Mouse (Mus musculus) urinary bladder, adult 2 months (tissue): ENCODE results near the gene Trp53i13. TPM values are rescaled to one million over a fixed set of nuclear protein-coding genes. Genes with fewer than 3 reads are reported as not detected.
"Not testable (repeated sequence)": the region's sequence is repeated elsewhere in the genome, so short reads cannot be mapped to it uniquely, and the experiment has no call there.

Experiments
- DNase-seq: peaks from one replicate; pipeline ENCODE4 v3.0.0; 2022; ENCODE audit warnings: low spot score
- polyA plus RNA-seq: library from polyadenylated mRNA; depleted of rRNA; stranded (reverse); fragments of >200 nt; gene quantifications from 2 replicates; pipeline ENCODE4 v1.2.3, GENCODE M21; 2012; rRNA removed

Trp53i13 gene
- polyA plus RNA-seq: 20.9 and 21.0 TPM in 2 replicates

GRCm38 (mm10) chr11:77515637-77516552, at the start of gene Trp53i13:
Gene Trp53i13 (minus strand): TSS chr11:77515980.
- no peak for DNase-seq

- no peak for DNase-seq
Measured at GRCm38 (mm10) chr11:77545261-77545660, 29.5 kb upstream of the Trp53i13 start.

GRCm38 (mm10) chr11:77532202-77532846, 16.5 kb upstream of the Trp53i13 start:
- DNase-seq: no peak

- no peak for DNase-seq
Measured at GRCm38 (mm10) chr11:77530862-77531261, 15.1 kb upstream of the Trp53i13 start.

GRCm38 (mm10) chr11:77529644-77530043, 13.9 kb upstream of the Trp53i13 start:
- no peak for DNase-seq

- DNase-seq: not testable (repeated sequence)
Measured at GRCm38 (mm10) chr11:77528420-77528819, 12.6 kb upstream of the Trp53i13 start.

- DNase-seq: no peak
Measured at GRCm38 (mm10) chr11:77525804-77526486, 10.2 kb upstream of the Trp53i13 start.

- no peak for DNase-seq
Measured at GRCm38 (mm10) chr11:77520601-77521529, 5.1 kb upstream of the Trp53i13 start.

- no peak for DNase-seq
Measured at GRCm38 (mm10) chr11:77519043-77519442, 3.3 kb upstream of the Trp53i13 start, which contains the start of gene Gm10392. Gene Gm10392 (minus strand): TSS chr11:77519198.

- DNase-seq: no peak
Measured at GRCm38 (mm10) chr11:77518051-77518798, 2.4 kb upstream of the Trp53i13 start.

GRCm38 (mm10) chr11:77516553-77517425, 1.0 kb upstream of the Trp53i13 start:
- no peak for DNase-seq

- DNase-seq: peak; percentile 77
Measured at GRCm38 (mm10) chr11:77514832-77515636, 746 bp downstream of the Trp53i13 start, which contains the start of gene Abhd15. Gene Abhd15 (plus strand): TSS chr11:77515121.

GRCm38 (mm10) chr11:77514281-77514831, 1.4 kb downstream of the Trp53i13 start:
- no peak for DNase-seq

GRCm38 (mm10) chr11:77513811-77514170, 2.0 kb downstream of the Trp53i13 start:
- DNase-seq: no peak

- DNase-seq: peak; percentile 73
Measured at GRCm38 (mm10) chr11:77512891-77513810, 2.6 kb downstream of the Trp53i13 start.

- DNase-seq: no peak
Measured at GRCm38 (mm10) chr11:77511336-77511735, 4.4 kb downstream of the Trp53i13 start.
